Mouse (Mus musculus): ENCODE data around the gene Sec63.

Sec63 gene

GRCm38 (mm10) chr10:42861446-42861845 lies 100.2 kb downstream of the Sec63 start:
- intact Hi-C loops (cut with DNase I), result no loop called here

DNA sequence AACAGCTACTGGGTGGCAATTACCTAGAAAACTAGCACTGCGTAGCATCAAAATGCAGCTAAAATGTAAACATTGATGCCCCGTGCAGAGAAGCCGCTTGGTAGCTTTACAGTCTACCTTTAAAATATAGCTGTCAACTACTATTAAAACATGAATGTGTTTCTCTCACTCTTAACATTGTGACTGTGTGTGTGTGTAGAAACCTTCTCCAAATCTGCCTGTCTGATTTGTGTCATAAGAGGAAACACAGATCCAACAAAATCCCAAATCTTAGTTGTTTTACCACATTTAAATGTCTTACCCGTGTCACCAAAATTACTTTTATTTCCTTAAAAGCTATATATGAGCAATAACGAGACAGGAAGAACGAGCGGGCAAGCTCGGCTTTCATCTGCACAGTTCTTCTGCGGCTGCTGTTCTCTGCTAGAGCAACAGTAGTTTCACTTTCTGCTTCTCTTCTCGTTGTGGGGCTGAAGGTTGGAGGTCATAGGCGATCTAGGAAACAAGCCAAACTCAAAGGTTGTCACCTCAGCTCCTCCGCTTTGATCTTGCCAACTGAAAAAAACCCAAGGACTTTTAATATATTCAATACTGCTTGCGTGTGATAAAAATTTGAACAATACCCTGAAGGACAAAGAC lies 100.9 kb downstream of the Sec63 start:
- intact Hi-C loops (cut with DNase I), result no loop called here

GRCm38 (mm10) chr10:42862806-42863205 lies 101.5 kb downstream of the Sec63 start:
- intact Hi-C loops (cut with DNase I), result no loop called here

- intact Hi-C loops (cut with DNase I), result no loop called here
Observed at GRCm38 (mm10) chr10:42863621-42864391, 102.5 kb downstream of the Sec63 start.

DNA sequence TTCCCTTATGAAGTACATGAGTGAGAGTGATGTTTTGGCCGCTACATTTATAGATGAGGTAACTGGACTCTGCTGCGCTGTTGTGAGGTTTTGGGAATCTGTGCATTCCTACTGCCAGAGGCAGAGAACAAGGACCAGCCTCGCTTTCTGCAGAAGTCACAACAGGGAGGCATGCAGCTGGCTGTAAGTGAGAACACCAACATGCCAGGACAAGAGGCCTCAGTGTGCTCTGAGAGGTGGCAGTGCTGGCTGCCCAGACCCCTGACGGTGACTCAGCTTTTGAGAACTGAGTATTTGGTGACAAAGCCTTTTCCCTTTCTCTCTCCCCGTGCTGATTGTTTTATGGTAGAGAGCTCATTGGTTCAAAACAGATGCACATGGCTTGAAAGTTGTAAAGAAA lies 103.4 kb downstream of the Sec63 start:
- intact Hi-C loops (cut with DNase I), result no loop called here

- intact Hi-C loops (cut with DNase I), result no loop called here
Observed at GRCm38 (mm10) chr10:42868416-42868815, 107.1 kb downstream of the Sec63 start.

DNA sequence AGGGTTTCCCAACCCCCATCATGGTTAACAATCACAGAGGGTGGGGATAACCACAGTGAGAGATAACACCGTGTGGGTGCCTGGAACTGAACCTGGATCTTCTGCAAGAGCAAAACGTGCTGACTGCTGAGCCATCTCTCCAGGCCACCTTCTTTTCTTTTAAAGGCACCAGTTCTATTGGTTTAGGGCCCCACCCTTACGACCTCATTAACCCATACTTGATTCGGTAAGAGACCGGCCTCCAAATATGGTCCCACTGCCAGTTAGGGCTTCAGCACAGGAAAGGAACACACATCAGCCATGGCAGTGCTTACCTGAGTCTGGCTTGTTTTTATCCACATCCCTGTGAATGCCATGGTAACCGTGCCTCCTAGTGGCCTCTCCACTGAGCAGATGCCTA lies 108.2 kb downstream of the Sec63 start:
- intact Hi-C loops (cut with DNase I), result no loop called here

- intact Hi-C loops (cut with DNase I), result no loop called here
Observed at GRCm38 (mm10) chr10:42872269-42873010, 111.1 kb downstream of the Sec63 start.

DNA sequence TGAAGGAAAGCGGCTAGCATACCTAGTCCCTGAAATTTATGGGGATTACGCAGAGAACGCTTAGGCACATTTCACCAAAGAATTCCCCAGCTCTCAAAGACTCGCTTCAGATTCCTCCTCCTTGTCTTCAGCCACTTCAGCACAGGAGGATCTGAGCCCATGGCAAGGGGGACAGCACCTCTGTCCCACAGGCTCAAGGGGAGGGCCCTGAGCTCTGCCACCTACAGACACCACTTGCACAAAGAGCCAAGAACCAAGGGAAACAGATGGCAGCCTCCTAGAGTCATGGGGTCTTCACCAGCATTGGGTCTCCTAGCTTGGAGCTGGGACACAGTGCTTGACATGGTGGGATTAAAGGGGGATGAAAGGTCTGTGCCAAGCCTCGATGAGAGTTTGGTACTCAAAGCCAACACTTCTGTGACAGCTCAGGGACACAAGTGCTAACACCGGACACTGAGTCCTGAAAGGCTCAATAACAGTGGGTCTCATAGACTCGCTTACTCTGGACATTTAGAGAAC lies 111.8 kb downstream of the Sec63 start:
- intact Hi-C loops (cut with DNase I), result no loop called here

GRCm38 (mm10) chr10:42876172-42876571 lies 114.9 kb downstream of the Sec63 start:
- intact Hi-C loops (cut with DNase I), result no loop called here

DNA sequence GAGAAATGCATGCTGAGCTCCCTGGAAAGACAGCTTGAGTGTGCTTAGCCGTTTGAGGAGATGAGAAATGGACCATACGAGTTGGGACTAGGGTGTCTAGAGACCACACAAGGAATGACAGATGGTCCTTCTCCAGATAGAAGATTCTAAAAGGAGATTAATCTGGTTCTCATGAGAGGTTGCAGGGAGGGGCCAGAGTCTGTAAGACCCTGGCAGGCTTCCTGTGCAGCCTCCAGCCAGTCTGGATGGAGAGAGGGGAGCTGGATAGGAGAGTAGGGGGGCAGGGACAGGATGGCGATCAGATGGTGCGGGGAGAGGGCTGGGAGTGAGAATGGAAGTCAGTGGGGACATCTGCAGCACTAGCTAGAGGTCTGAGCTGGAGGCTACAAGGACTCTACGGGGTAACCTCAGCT lies 118.0 kb downstream of the Sec63 start:
- intact Hi-C loops (cut with DNase I), result no loop called here

DNA sequence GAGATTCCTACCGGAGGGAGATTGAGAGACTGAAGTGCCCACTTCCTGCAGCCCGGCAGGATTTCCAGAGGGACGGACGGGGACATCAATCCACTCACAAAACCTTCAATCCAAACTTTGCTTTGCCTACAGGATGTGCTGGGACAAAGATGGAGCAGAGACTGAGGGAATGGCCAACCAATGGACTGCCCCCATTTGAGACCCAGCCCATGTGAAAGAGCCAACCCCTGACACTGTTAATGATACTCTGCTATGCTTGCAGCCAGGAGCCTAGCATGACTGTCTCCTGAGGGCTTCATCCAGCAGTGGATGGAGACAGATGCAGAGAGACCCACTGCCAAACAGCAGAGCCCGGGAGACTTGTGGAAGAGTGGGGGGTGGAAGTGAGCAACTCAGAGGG lies 118.4 kb downstream of the Sec63 start:
- intact Hi-C loops (cut with DNase I), result no loop called here
